Mouse (Mus musculus) spleen, adult 2 months (tissue): ENCODE measurements around the gene Celsr2.

Experiments
- CTCF ChIP-seq: fragments of 200-500 bp; IDR thresholded peaks from 2 replicates; pipeline ENCODE4 v1.5.1; 2011; ENCODE audit warnings: mild to moderate bottlenecking, inconsistent platforms; ENCODE audit not compliant: insufficient read depth, insufficient read length, insufficient replicate concordance; ENCODE audit errors: extremely low read depth
- POLR2A ChIP-seq: fragments of 200-500 bp; IDR thresholded peaks from 2 replicates; pipeline ENCODE4 v1.6.1; 2011; ENCODE audit warnings: low read depth, low read length, inconsistent platforms

GRCm38 (mm10) chr3:108363626-108364025 is 51.7 kb downstream of the Celsr2 start:
- no peak for TF ChIP-seq POLR2A
- no peak for TF ChIP-seq CTCF
